Mouse (Mus musculus): Measurements from ENCODE around the gene Abca5.

DNA sequence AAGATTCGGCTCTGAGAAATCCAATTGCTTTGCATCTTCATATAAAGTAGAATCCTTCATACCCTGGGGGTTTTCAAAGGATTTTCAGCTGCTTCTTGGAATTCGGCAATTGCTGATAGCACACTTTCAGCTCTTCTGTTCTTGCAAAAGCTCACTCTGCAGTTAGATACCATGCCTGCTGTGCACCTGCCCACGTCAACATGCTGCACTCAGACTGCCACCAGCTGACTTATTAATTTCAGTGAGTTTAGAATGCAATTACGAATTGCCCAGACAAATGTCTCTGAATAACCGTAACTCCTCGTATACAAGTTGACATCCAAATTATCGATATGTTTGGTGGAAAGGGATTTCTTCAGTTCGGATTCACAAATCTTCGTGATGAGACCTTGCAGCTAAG is 36.5 kb upstream of the Abca5 start:
- no peak for TF ChIP-seq CTCF (IDR thresholded peaks at IDR 0.05; ENCODE audit: low read depth, low read length)
- TF ChIP-seq POLR2A (IDR thresholded peaks at IDR 0.05; ENCODE audit: borderline replicate concordance, low read depth, low read length), result no peak
